Mouse (Mus musculus) embryo, embryonic 11.5 days (tissue): Measurements from ENCODE around the gene Atxn10.
A peak's percentile ranks its signal among the peaks of the same experiment; 100 is the strongest.
"Not testable (repeated sequence)": the region's sequence is repeated elsewhere in the genome, so short reads cannot be mapped to it uniquely, and the experiment has no call there.

ENCODE experiments used
- DNase-seq: peaks from one replicate; pipeline ENCODE4 v3.0.0-alpha.2; 2012; ENCODE audit warnings: low read depth, low spot score

Atxn10 gene

GRCm38 (mm10) chr15:85335671-85336300 lies at the start of gene Atxn10:
Atxn10 (plus strand) TSS chr15:85336245.
- DNase-seq = no peak

- no peak for DNase-seq
These were observed 41.4 kb upstream of the Atxn10 start for GRCm38 (mm10) chr15:85294632-85295031.

- no peak for DNase-seq
These were observed 40.5 kb upstream of the Atxn10 start for GRCm38 (mm10) chr15:85295544-85295943.

- DNase-seq = no peak
These were observed 40.1 kb upstream of the Atxn10 start for GRCm38 (mm10) chr15:85295977-85296376.

- no peak for DNase-seq
These were observed 39.5 kb upstream of the Atxn10 start for GRCm38 (mm10) chr15:85296538-85296937.

- DNase-seq = no peak
These were observed 37.8 kb upstream of the Atxn10 start for GRCm38 (mm10) chr15:85298167-85298781.

GRCm38 (mm10) chr15:85298946-85299345 lies 37.1 kb upstream of the Atxn10 start:
- no peak for DNase-seq

GRCm38 (mm10) chr15:85303241-85303640 lies 32.8 kb upstream of the Atxn10 start:
- no peak for DNase-seq

- DNase-seq = no peak
These were observed 32.1 kb upstream of the Atxn10 start for GRCm38 (mm10) chr15:85303976-85304375.

GRCm38 (mm10) chr15:85307061-85307660 lies 28.9 kb upstream of the Atxn10 start:
- no peak for DNase-seq

- no peak for DNase-seq
These were observed 24.9 kb upstream of the Atxn10 start for GRCm38 (mm10) chr15:85311058-85311657.

- peak; percentile 71 for DNase-seq
These were observed 20.5 kb upstream of the Atxn10 start for GRCm38 (mm10) chr15:85315378-85316025.

- no peak for DNase-seq
These were observed 19.5 kb upstream of the Atxn10 start for GRCm38 (mm10) chr15:85316342-85317140.

- DNase-seq = no peak
These were observed 15.9 kb upstream of the Atxn10 start for GRCm38 (mm10) chr15:85319924-85320668.

GRCm38 (mm10) chr15:85323214-85323613 lies 12.8 kb upstream of the Atxn10 start:
- DNase-seq = no peak

- no peak for DNase-seq
These were observed 11.6 kb upstream of the Atxn10 start for GRCm38 (mm10) chr15:85324426-85324825.

- no peak for DNase-seq
These were observed 8.2 kb upstream of the Atxn10 start for GRCm38 (mm10) chr15:85327808-85328207.

- DNase-seq = not testable (repeated sequence)
These were observed 7.6 kb upstream of the Atxn10 start for GRCm38 (mm10) chr15:85328455-85328854.

- no peak for DNase-seq
These were observed 6.9 kb upstream of the Atxn10 start for GRCm38 (mm10) chr15:85329096-85329495.

- DNase-seq = no peak
These were observed 6.0 kb upstream of the Atxn10 start for GRCm38 (mm10) chr15:85330024-85330423.

- not testable (repeated sequence) for DNase-seq
These were observed 2.5 kb upstream of the Atxn10 start for GRCm38 (mm10) chr15:85333511-85333910.
